Mouse (Mus musculus) spleen, adult 18-20 months (tissue): Measurements from ENCODE around the gene Gnai2.

Experiments
- DNase-seq, 2 experiments: peaks; one replicate each; pipeline ENCODE4 v3.0.0; 2022; ENCODE audit warnings: mixed read lengths in 2 of 2

Gnai2 gene

GRCm38 (mm10) chr9:107608741-107609432 lies 26.3 kb downstream of the Gnai2 start, which contains the start of gene Sema3b:
TSS of gene Sema3b (minus strand) at chr9:107609229.
- no peak for DNase-seq

- DNase-seq = no peak
Measured at GRCm38 (mm10) chr9:107607653-107608245, 27.4 kb downstream of the Gnai2 start.

- no peak for DNase-seq
Measured at GRCm38 (mm10) chr9:107607036-107607435, 28.1 kb downstream of the Gnai2 start.

- no peak for DNase-seq
Measured at GRCm38 (mm10) chr9:107606591-107606990, 28.6 kb downstream of the Gnai2 start.

GRCm38 (mm10) chr9:107605041-107605661 lies 30.0 kb downstream of the Gnai2 start:
- no peak for DNase-seq

- peak in 1 of 2 experiments; percentile 33 for DNase-seq
Measured at GRCm38 (mm10) chr9:107603251-107603650, 31.9 kb downstream of the Gnai2 start.

GRCm38 (mm10) chr9:107602068-107602648 lies 33.0 kb downstream of the Gnai2 start:
- peak; percentile 76 to 93 for DNase-seq

GRCm38 (mm10) chr9:107601275-107601674 lies 33.9 kb downstream of the Gnai2 start:
- DNase-seq = no peak

GRCm38 (mm10) chr9:107600745-107601144 lies 34.4 kb downstream of the Gnai2 start:
- no peak for DNase-seq

- DNase-seq = no peak
Measured at GRCm38 (mm10) chr9:107599842-107600241, 35.3 kb downstream of the Gnai2 start.

- DNase-seq = no peak
Measured at GRCm38 (mm10) chr9:107599433-107599832, 35.7 kb downstream of the Gnai2 start.

GRCm38 (mm10) chr9:107598385-107598784 lies 36.8 kb downstream of the Gnai2 start:
- DNase-seq = no peak

- no peak for DNase-seq
Measured at GRCm38 (mm10) chr9:107596619-107597569, 38.3 kb downstream of the Gnai2 start.

- no peak for DNase-seq
Measured at GRCm38 (mm10) chr9:107594281-107595062, 40.7 kb downstream of the Gnai2 start.

- no peak for DNase-seq
Measured at GRCm38 (mm10) chr9:107593101-107593976, 41.8 kb downstream of the Gnai2 start.

- no peak for DNase-seq
Measured at GRCm38 (mm10) chr9:107590773-107591060, 44.5 kb downstream of the Gnai2 start.

GRCm38 (mm10) chr9:107590058-107590772 lies 45.0 kb downstream of the Gnai2 start:
- no peak for DNase-seq

- DNase-seq = no peak
Measured at GRCm38 (mm10) chr9:107587833-107588639, 47.1 kb downstream of the Gnai2 start.
